Comparison of ENCODE assay signal across 8 mouse cellular contexts in the genomic region with DNA sequence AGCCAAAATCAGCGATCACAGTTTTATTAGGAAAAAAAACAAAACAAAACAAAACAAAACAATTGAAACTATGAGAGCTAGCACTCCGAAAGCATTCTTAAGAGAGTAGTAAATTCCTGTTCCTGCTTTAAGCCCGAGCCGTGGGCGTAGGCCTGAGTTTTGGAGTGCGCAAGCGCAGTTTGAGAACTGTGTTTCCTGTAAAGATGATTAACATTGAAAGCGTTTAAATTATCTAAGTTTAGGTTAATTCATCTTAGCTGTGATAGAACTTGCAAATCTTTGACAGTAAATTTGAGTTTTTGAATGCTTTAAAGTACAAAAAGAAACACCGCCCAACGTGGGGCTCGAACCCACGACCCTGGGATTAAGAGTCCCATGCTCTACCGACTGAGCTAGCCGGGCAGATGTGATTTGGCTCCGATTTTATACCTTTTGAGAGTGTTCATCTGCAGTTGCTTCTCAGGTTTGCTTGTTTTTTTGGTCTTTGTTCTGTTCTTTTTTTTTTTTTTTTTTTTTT. TPM values are rescaled to one million over a fixed set of nuclear protein-coding genes. Genes with fewer than 3 reads are reported as not detected.
DNase-seq lines count a peak whose midpoint lies in the region; ATAC-seq lines count a peak whose summit lies in the region.

No protein-coding gene starts in this region.

- H3K4me2 ChIP-seq in heart, embryonic 12.5 days, result peak overlapping the region; percentile 67
- peak overlapping the region; percentile 67 for H3K4me2 ChIP-seq in kidney, embryonic 16.5 days (replicated peaks; ENCODE audit: low read depth, low read length)

- peak overlapping the region; percentile 79 for H3K9ac ChIP-seq in heart, embryonic 12.5 days
- H3K9ac ChIP-seq in kidney, embryonic 16.5 days (replicated peaks; ENCODE audit: low read length), result peak overlapping the region; percentile 81

- no peaks in the 10 kb centered on the region for H3K9me3 ChIP-seq in erythroblast, embryonic 14.5 days (ENCODE audit: control insufficient read depth, low read length)
- no peaks in the 10 kb centered on the region for H3K9me3 ChIP-seq in heart, embryonic 12.5 days (replicated peaks)
- H3K9me3 ChIP-seq in kidney, embryonic 16.5 days (ENCODE audit: low read length), result no peaks in the 10 kb centered on the region

- DNase-seq in CD4-positive, CD25-positive, alpha-beta regulatory T cell, adult 2 months (ENCODE audit: low read depth, low spot score), result peak; percentile 95
- peak; percentile 78 for DNase-seq in brain, embryonic 18.5 days (ENCODE audit: low read depth, low spot score)
- peak; percentile 84 for DNase-seq in liver
- peak; percentile 65 to 87 for DNase-seq in monocyte, adult 2 months (ENCODE audit: low read depth in 1 of 2, low spot score in 2 of 2)
- peak; percentile 83 to 88 for DNase-seq in spleen, postnatal 36 days (ENCODE audit: low spot score in 2 of 2)

- peaks cover 8% of the 10 kb centered on the region for H3K36me3 ChIP-seq in erythroblast, embryonic 14.5 days (ENCODE audit: control insufficient read depth)
- peaks cover 10% of the 10 kb centered on the region for H3K36me3 ChIP-seq in heart, embryonic 12.5 days
- H3K36me3 ChIP-seq in kidney, embryonic 16.5 days (ENCODE audit: insufficient read depth, low read length), result peaks cover 5% of the 10 kb centered on the region

- peak; percentile 66 for ATAC-seq in heart, embryonic 12.5 days (ENCODE audit: insufficient number of reproducible peaks, low FRiP score)
- ATAC-seq in kidney, embryonic 16.5 days (ENCODE audit: low FRiP score, low TSS enrichment), result peak; percentile 66; the same call in 1 of the 2 replicates

- WGBS in heart, embryonic 12.5 days, result 2% methylated on average over 15 of the region's 15 CpGs
- WGBS in kidney, embryonic 16.5 days, result under 1% methylated on average over 15 of the region's 15 CpGs

- no peaks in the 10 kb centered on the region for H3K27me3 ChIP-seq in erythroblast, embryonic 14.5 days (ENCODE audit: control insufficient read depth)
- H3K27me3 ChIP-seq in heart, embryonic 12.5 days (replicated peaks), result no peaks in the 10 kb centered on the region
- no peaks in the 10 kb centered on the region for H3K27me3 ChIP-seq in kidney, embryonic 16.5 days (ENCODE audit: insufficient read depth, low read length)

- H3K4me1 ChIP-seq in erythroblast, embryonic 14.5 days (ENCODE audit: control insufficient read depth), result peaks cover 27% of the 10 kb centered on the region
- peaks cover 6% of the 10 kb centered on the region; the same call in 1 of the 2 replicates for H3K4me1 ChIP-seq in heart, embryonic 12.5 days (replicated peaks)
- H3K4me1 ChIP-seq in kidney, embryonic 16.5 days (ENCODE audit: insufficient read depth, low read length), result 0 out of 2 replicates have a peak, but pooled peaks cover 8% of the 10 kb centered on the region

- peak overlapping the region; percentile 95 for H3K27ac ChIP-seq in heart, embryonic 12.5 days (ENCODE audit: poor library complexity, severe bottlenecking)
- peak overlapping the region; percentile 94 for H3K27ac ChIP-seq in kidney, embryonic 16.5 days (ENCODE audit: low read length)

- H3K4me3 ChIP-seq in erythroblast, embryonic 14.5 days (replicated peaks), result peak overlapping the region; percentile 77
- H3K4me3 ChIP-seq in heart, embryonic 12.5 days, result peak overlapping the region; percentile 70
- H3K4me3 ChIP-seq in kidney, embryonic 16.5 days (ENCODE audit: low read length), result peak overlapping the region; percentile 74

RNA-seq across cellular contexts. Expression of a gene that starts 5.6 kb away (rescaled TPM):
- polyA plus RNA-seq in erythroblast, embryonic 14.5 days (2012), result 1.9 and 2.3 TPM in 2 replicates
- polyA plus RNA-seq in heart, embryonic 12.5 days (2016; fragmentation: Nextera tagmentation; extraction: Ambion mirVana), result 421 and 431 TPM in 2 replicates
- polyA plus RNA-seq in kidney, embryonic 16.5 days (2015; fragmentation: Nextera tagmentation; extraction: Ambion mirVana), result 552 and 638 TPM in 2 replicates

RNA-seq across cellular contexts. Expression of a gene that starts 31.2 kb away (rescaled TPM):
- polyA plus RNA-seq in erythroblast, embryonic 14.5 days (2012), result 0.52 and 0.84 TPM in 2 replicates
- 196 and 197 TPM in 2 replicates for polyA plus RNA-seq in heart, embryonic 12.5 days (2016; fragmentation: Nextera tagmentation; extraction: Ambion mirVana)
- 231 and 240 TPM in 2 replicates for polyA plus RNA-seq in kidney, embryonic 16.5 days (2015; fragmentation: Nextera tagmentation; extraction: Ambion mirVana)

RNA-seq across cellular contexts. Expression of a gene that starts 46.9 kb away (rescaled TPM):
- 0.94 and 1.4 TPM in 2 replicates for polyA plus RNA-seq in erythroblast, embryonic 14.5 days (2012)
- 24.0 and 25.3 TPM in 2 replicates for polyA plus RNA-seq in heart, embryonic 12.5 days (2016; fragmentation: Nextera tagmentation; extraction: Ambion mirVana)
- 34.6 and 38.6 TPM in 2 replicates for polyA plus RNA-seq in kidney, embryonic 16.5 days (2015; fragmentation: Nextera tagmentation; extraction: Ambion mirVana)

Comparison
In these comparisons a context has a peak if more than half of its experiments do, and no peak if none do; other contexts are left out.
1. Peak in every context shown above with its lines: DNase-seq, ATAC-seq, H3K4me3 ChIP-seq and H3K27ac ChIP-seq.
2. RNA of a gene that starts 5.6 kb away (polyA plus RNA-seq): 552 to 638 TPM in kidney, embryonic 16.5 days and 421 to 431 TPM in heart, embryonic 12.5 days; 1.9 to 2.3 TPM in erythroblast, embryonic 14.5 days; every median in the first group is over 100 times any median in the second.
3. RNA of a gene that starts 31.2 kb away (polyA plus RNA-seq): 231 to 240 TPM in kidney, embryonic 16.5 days and 196 to 197 TPM in heart, embryonic 12.5 days; 0.52 to 0.84 TPM in erythroblast, embryonic 14.5 days; every median in the first group is over 100 times any median in the second.
4. RNA of a gene that starts 46.9 kb away (polyA plus RNA-seq): 34.6 to 38.6 TPM in kidney, embryonic 16.5 days and 24.0 to 25.3 TPM in heart, embryonic 12.5 days; 0.94 to 1.4 TPM in erythroblast, embryonic 14.5 days; every median in the first group is over 10 times any median in the second.